Mouse (Mus musculus) 416B (cell line): ENCODE results near the gene Tmem8.
"Not testable (repeated sequence)": the region's sequence is repeated elsewhere in the genome, so short reads cannot be mapped to it uniquely, and the experiment has no call there.

Experiments
- DNase-seq: peaks from one replicate; pipeline ENCODE4 v3.0.0; 2011; ENCODE audit warnings: low read depth

The Tmem8 gene

GRCm38 (mm10) chr17:26111722-26112121 is 1.4 kb upstream of the Tmem8 start:
- no peak for DNase-seq

- no peak for DNase-seq
Observed at GRCm38 (mm10) chr17:26112751-26113150, 348 bp upstream of the Tmem8 start.

- DNase-seq, result no peak
Observed at GRCm38 (mm10) chr17:26114061-26114460, 962 bp downstream of the Tmem8 start.

- not testable (repeated sequence) for DNase-seq
Observed at GRCm38 (mm10) chr17:26114461-26114860, 1.4 kb downstream of the Tmem8 start.

GRCm38 (mm10) chr17:26115205-26115898 is 2.3 kb downstream of the Tmem8 start:
- no peak for DNase-seq

GRCm38 (mm10) chr17:26115956-26116487 is 2.9 kb downstream of the Tmem8 start:
- DNase-seq, result no peak

- DNase-seq, result no peak
Observed at GRCm38 (mm10) chr17:26116503-26117258, 3.6 kb downstream of the Tmem8 start.

GRCm38 (mm10) chr17:26119766-26120710 is 6.9 kb downstream of the Tmem8 start:
- peak; percentile 85 for DNase-seq

GRCm38 (mm10) chr17:26122431-26123140 is 9.5 kb downstream of the Tmem8 start:
- DNase-seq, result no peak

- DNase-seq, result peak; percentile 97
Observed at GRCm38 (mm10) chr17:26123267-26123684, 10.2 kb downstream of the Tmem8 start, which contains the start of gene Mrpl28. Gene Mrpl28, plus strand, starts transcription at chr17:26123500.

GRCm38 (mm10) chr17:26124560-26124959 is 11.5 kb downstream of the Tmem8 start:
- no peak for DNase-seq

GRCm38 (mm10) chr17:26125226-26125625 is 12.1 kb downstream of the Tmem8 start:
- no peak for DNase-seq

- DNase-seq, result no peak
Observed at GRCm38 (mm10) chr17:26131062-26131732, 18.1 kb downstream of the Tmem8 start.

GRCm38 (mm10) chr17:26131856-26132853 is 19.1 kb downstream of the Tmem8 start:
- DNase-seq, result no peak

GRCm38 (mm10) chr17:26137106-26137750 is 24.1 kb downstream of the Tmem8 start:
- no peak for DNase-seq

- no peak for DNase-seq
Observed at GRCm38 (mm10) chr17:26137751-26138130, 24.6 kb downstream of the Tmem8 start.

GRCm38 (mm10) chr17:26138239-26138836 is 25.2 kb downstream of the Tmem8 start, which contains the start of gene Axin1:
Gene Axin1, plus strand, starts transcription at chr17:26138688.
- DNase-seq, result peak; percentile 99

GRCm38 (mm10) chr17:26138901-26139381 is 25.8 kb downstream of the Tmem8 start:
- peak; percentile 33 for DNase-seq
